Mouse (Mus musculus): Measurements from ENCODE around the gene Psmc3. TPM values are rescaled to one million over a fixed set of nuclear protein-coding genes. Genes with fewer than 3 reads are reported as not detected.

Psmc3 gene
- polyA plus RNA-seq, 1 experiment from 2014 or later, result 276 TPM

DNA sequence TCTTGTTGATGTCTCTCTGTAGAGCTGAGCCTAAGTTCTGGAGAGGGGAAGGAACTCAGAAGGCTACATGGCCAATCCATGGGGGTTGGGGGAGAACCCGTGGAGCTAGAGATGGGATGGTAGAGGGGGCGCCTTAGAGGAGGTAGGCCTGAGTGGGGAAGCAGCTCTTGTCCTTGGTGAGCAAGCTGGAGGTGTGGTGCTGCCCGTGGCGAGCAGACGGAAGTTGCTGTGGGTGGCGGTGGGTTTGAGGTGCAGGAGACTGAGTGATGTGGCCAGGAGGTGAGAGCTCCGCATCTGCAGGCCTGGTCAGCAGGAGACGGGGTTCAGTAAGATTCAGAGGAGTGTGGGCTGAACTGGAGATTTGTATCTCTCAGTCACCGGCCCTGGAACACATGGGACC is 33.6 kb downstream of the Psmc3 start:
- ATAC-seq, result no peak
- no peak for DNase-seq (ENCODE audit: low read depth, low spot score)
- ChIA-PET CTCF (interaction anchor here (1.4 kb wide), 1 partner anchor 17 kb away, joined by 5 read pairs; the partner anchor contains the start of gene Slc39a13), POLR2A (interaction anchor here (0.5 to 0.7 kb wide), 3 partner anchors 10 to 357 kb away, joined by 3 to 4 read pairs (median 4); no protein-coding TSS in a partner anchor)
- no peaks in the 10 kb centered on the region for H3K27me3 ChIP-seq
- TF ChIP-seq CTCF (IDR thresholded peaks at IDR 0.05), result no peak
- in situ Hi-C loops (cut with MboI; ENCODE audit: low pct_unique_long_range_greater_than_20kb), result no loop called here

GRCm38 (mm10) chr2:91088987-91089386 is 35.2 kb downstream of the Psmc3 start:
- CTCF ChIA-PET, result interaction anchor here (1.4 kb wide), 1 partner anchor 19 kb away, joined by 5 read pairs; the partner anchor contains the start of gene Slc39a13
- no peak for TF ChIP-seq CTCF (IDR thresholded peaks at IDR 0.05)
- in situ Hi-C loops (cut with MboI; ENCODE audit: low pct_unique_long_range_greater_than_20kb), result no loop called here
- H3K27me3 ChIP-seq, result no peaks in the 10 kb centered on the region
- POLR2A ChIA-PET, result interaction anchor here (0.6 to 0.7 kb wide), 2 partner anchors 11 to 349 kb away, joined by 3 read pairs; no protein-coding TSS in a partner anchor
- no peak for DNase-seq (ENCODE audit: low read depth, low spot score)
- ATAC-seq, result no peak

DNA sequence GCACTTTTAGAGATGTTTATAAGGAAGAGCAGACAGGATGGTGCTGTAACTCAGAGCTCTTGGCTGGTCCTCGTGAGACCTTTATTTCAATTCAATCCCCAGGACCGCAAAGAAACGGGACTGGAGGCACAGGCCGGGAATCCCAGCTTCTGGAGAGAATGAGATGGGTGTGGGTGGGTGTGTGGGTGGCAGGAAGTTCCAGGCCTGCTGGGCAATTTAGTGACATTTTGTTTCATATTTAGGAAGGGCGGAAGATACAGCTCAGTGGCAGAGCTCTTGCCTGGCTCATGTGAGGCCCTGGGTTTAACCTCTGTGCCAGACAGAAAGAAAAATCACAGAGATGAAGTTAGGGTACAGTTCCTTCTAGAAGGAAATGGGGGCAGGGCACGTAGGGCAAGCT is 36.4 kb downstream of the Psmc3 start:
- TF ChIP-seq CTCF (IDR thresholded peaks at IDR 0.05), result no peak
- in situ Hi-C loops (cut with MboI; ENCODE audit: low pct_unique_long_range_greater_than_20kb), result no loop called here
- no peak for DNase-seq (ENCODE audit: low read depth, low spot score)
- H3K27me3 ChIP-seq, result no peaks in the 10 kb centered on the region
- ChIA-PET POLR2A (no interaction called here), CTCF (interaction anchor here (1.0 to 1.4 kb wide), 2 partner anchors 14 to 19 kb away, joined by 3 to 4 read pairs; no protein-coding TSS in a partner anchor)
- ATAC-seq, result no peak

GRCm38 (mm10) chr2:91090827-91091226 is 37.0 kb downstream of the Psmc3 start:
- POLR2A ChIA-PET, result no interaction called here
- CTCF ChIA-PET, result interaction anchor here (1.0 to 1.4 kb wide), 2 partner anchors 14 to 20 kb away, joined by 3 to 4 read pairs; no protein-coding TSS in a partner anchor
- ATAC-seq, result no peak
- H3K27me3 ChIP-seq, result no peaks in the 10 kb centered on the region
- no peak for TF ChIP-seq CTCF (IDR thresholded peaks at IDR 0.05)
- in situ Hi-C loops (cut with MboI; ENCODE audit: low pct_unique_long_range_greater_than_20kb), result no loop called here
- DNase-seq (ENCODE audit: low read depth, low spot score), result no peak

DNA sequence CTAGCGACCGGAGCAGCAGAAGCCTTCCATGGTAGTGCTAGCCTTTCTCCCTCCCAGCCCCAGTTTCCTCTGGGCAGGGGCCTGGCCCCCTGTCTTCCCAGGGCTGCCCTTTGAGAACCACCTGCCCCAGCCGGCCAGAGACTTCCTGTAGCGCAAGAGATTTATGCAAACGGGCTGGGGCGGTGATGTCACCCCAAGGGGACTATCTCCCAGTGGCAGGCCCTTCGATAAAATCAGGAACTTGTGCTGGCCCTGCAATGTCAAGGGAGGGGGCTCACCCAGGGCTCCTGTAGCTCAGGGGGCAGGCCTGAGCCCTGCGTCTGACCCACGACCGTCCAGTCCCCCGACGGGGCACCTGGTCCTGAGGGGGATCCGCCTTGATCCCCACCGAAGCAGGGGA is 42.7 kb downstream of the Psmc3 start:
- CTCF ChIA-PET, result no interaction called here

DNA sequence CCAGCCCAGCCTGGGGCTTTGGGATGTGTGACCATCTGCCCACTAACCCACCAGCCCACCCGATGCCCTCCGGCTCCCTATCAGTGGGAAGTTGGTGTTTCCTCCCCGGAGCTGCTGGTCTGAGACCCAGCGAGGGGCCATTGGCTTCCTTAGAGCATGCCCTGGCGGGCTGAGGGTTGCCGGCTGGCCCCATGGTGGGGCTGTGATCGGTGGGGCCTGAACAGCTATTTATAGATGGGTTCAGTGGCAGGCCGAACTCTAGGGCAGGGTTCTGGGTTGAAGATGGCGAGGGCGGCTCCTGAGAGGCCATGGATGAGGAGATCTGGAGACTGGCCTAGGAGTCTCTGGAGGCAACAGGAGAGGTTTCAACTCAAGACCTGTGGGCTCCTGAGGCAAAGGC is 43.2 kb downstream of the Psmc3 start:
- no peak for ATAC-seq
- no peak for DNase-seq (ENCODE audit: low read depth, low spot score)
- POLR2A ChIA-PET, result no interaction called here
- CTCF ChIA-PET, result interaction anchor here (1.0 to 1.2 kb wide), 2 partner anchors 18 to 26 kb away, joined by 3 to 4 read pairs; no protein-coding TSS in a partner anchor
- in situ Hi-C loops (cut with MboI; ENCODE audit: low pct_unique_long_range_greater_than_20kb), result no loop called here
- no peak for TF ChIP-seq CTCF (IDR thresholded peaks at IDR 0.05)
- H3K27me3 ChIP-seq, result no peaks in the 10 kb centered on the region

More for the DNA sequence above, 42.7 kb downstream of the Psmc3 start:
- in situ Hi-C loops (cut with MboI; ENCODE audit: low pct_unique_long_range_greater_than_20kb), result no loop called here
- no peak for TF ChIP-seq CTCF (IDR thresholded peaks at IDR 0.05)
- POLR2A ChIA-PET, result no interaction called here
- DNase-seq (ENCODE audit: low read depth, low spot score), result no peak
- H3K27me3 ChIP-seq, result no peaks in the 10 kb centered on the region
- no peak for ATAC-seq

- DNase-seq (ENCODE audit: low read depth, low spot score) (no peak), ATAC-seq (no peak)
- no peak for TF ChIP-seq CTCF (IDR thresholded peaks at IDR 0.05)
- ChIA-PET POLR2A (interaction anchor here (0.7 kb wide), 1 partner anchor 11 kb away, joined by 3 read pairs; no protein-coding TSS in a partner anchor), CTCF (interaction anchor here (1.0 to 1.2 kb wide), 2 partner anchors 20 to 27 kb away, joined by 3 to 4 read pairs; no protein-coding TSS in a partner anchor)
- no peaks in the 10 kb centered on the region for H3K27me3 ChIP-seq
- in situ Hi-C loops (cut with MboI; ENCODE audit: low pct_unique_long_range_greater_than_20kb), result no loop called here
Observed at GRCm38 (mm10) chr2:91098156-91098555, 44.3 kb downstream of the Psmc3 start.

GRCm38 (mm10) chr2:91101124-91101740 is 47.4 kb downstream of the Psmc3 start:
- ChIA-PET CTCF (interaction anchor here (1.0 kb wide), 1 partner anchor 31 kb away, joined by 7 read pairs; the partner anchor contains the start of gene Slc39a13), POLR2A (no interaction called here)
- no peaks in the 10 kb centered on the region for H3K27me3 ChIP-seq
- peak; percentile 96 for TF ChIP-seq CTCF (IDR thresholded peaks at IDR 0.05)
- in situ Hi-C loops (cut with MboI; ENCODE audit: low pct_unique_long_range_greater_than_20kb), result no loop called here
- DNase-seq (ENCODE audit: low read depth, low spot score) (peak; percentile 42), ATAC-seq (peak; percentile 74)

- TF ChIP-seq CTCF (IDR thresholded peaks at IDR 0.05), result no peak
- CTCF ChIA-PET, result interaction anchor here (0.9 to 1.6 kb wide), 3 partner anchors 24 to 42 kb away, joined by 3 to 7 read pairs (median 5); partner anchors contain the start of gene Slc39a13
- POLR2A ChIA-PET, result interaction anchor here (0.7 to 1.1 kb wide), 2 partner anchors 38 to 58 kb away, joined by 3 to 4 read pairs; partner anchors contain the start of gene Slc39a13
- no peak for DNase-seq (ENCODE audit: low read depth, low spot score)
- in situ Hi-C loops (cut with MboI; ENCODE audit: low pct_unique_long_range_greater_than_20kb), result loop anchor here (5.0 kb wide), 1 partner anchor 36 kb away; the partner anchor contains the start of gene Slc39a13
- H3K27me3 ChIP-seq, result no peaks in the 10 kb centered on the region
- no peak for ATAC-seq
Observed at GRCm38 (mm10) chr2:91108156-91108555, 54.3 kb downstream of the Psmc3 start.

- in situ Hi-C loops (cut with MboI; ENCODE audit: low pct_unique_long_range_greater_than_20kb), result loop anchor here (5.0 kb wide), 1 partner anchor 37 kb away; the partner anchor contains the start of gene Slc39a13
- POLR2A ChIA-PET, result no interaction called here
- DNase-seq (ENCODE audit: low read depth, low spot score), result no peak
- CTCF ChIA-PET, result interaction anchor here (1.2 to 1.6 kb wide), 2 partner anchors 39 to 43 kb away, joined by 5 to 7 read pairs; partner anchors contain the start of gene Slc39a13
- ATAC-seq, result no peak
- no peaks in the 10 kb centered on the region for H3K27me3 ChIP-seq
- no peak for TF ChIP-seq CTCF (IDR thresholded peaks at IDR 0.05)
Observed at GRCm38 (mm10) chr2:91109241-91109640, 55.4 kb downstream of the Psmc3 start.

Measured in Patski (cell line).